32 mouse cellular contexts compared by ENCODE assay signal in the genomic region with DNA sequence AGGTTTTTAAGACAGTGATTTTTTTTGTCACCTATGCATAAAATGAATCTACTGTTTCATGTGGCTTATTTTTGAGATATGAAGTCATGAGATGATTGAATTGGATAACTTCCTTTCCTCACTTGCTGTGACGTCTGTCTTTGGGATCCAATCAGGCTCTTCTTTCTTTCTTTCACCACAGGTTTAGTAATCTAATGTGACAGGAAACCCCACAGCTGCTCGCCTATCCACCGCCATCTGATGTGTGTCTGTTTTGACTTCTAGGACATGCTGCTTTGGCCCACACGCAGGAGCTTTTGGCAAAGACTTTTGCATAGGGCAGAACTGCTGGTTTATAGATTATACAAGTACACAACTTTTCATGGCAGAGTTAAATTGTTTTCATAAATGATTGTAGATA. TPM values are rescaled to one million over a fixed set of nuclear protein-coding genes. Genes with fewer than 3 reads are reported as not detected.
DNase-seq lines count a peak whose midpoint lies in the region; ATAC-seq lines count a peak whose summit lies in the region.
"Had no signal": no experiment of that assay in that cellular context is flagged by ENCODE, and none has a peak within 500 bp of the region (broad histone marks: within the 10 kb centered on the region; RNA-seq: fewer than 3 reads in every experiment).

No protein-coding gene starts in this region.

- ATAC-seq in lung, embryonic 15.5 days (ENCODE audit: borderline replicate concordance, extremely low read depth, low FRiP score, low TSS enrichment), result peak; percentile 46; the same call in 1 of the 2 replicates
- ATAC-seq: hindbrain, postnatal 0 days; intestine, postnatal 0 days; midbrain, embryonic 13.5 days; Patski had no signal

- H3K27ac ChIP-seq in lung, embryonic 15.5 days, result no peak overlapping the region
- H3K27ac ChIP-seq: heart, embryonic 10.5 days; heart, embryonic 15.5 days; hindbrain, embryonic 12.5 days; hindbrain, postnatal 0 days; limb, embryonic 10.5 days; limb, embryonic 15.5 days; liver, embryonic 13.5 days; midbrain, embryonic 13.5 days; neural tube, embryonic 15.5 days had no signal

- 40% methylated on average over 4 of the region's 4 CpGs for WGBS in lung, embryonic 15.5 days

- no peaks in the 10 kb centered on the region for H3K9me3 ChIP-seq in lung, embryonic 15.5 days
- H3K9me3 ChIP-seq: heart, embryonic 10.5 days; heart, embryonic 15.5 days; hindbrain, embryonic 12.5 days; limb, embryonic 10.5 days; limb, embryonic 15.5 days; liver, embryonic 13.5 days; midbrain, embryonic 13.5 days; neural tube, embryonic 15.5 days had no signal

- no peak overlapping the region for H3K9ac ChIP-seq in lung, embryonic 15.5 days
- H3K9ac ChIP-seq: heart, embryonic 15.5 days; hindbrain, embryonic 12.5 days; limb, embryonic 15.5 days; liver, embryonic 13.5 days; midbrain, embryonic 13.5 days; neural tube, embryonic 15.5 days had no signal

- H3K4me3 ChIP-seq in lung, embryonic 15.5 days, result no peak overlapping the region
- H3K4me3 ChIP-seq: erythroblast, embryonic 14.5 days; heart, embryonic 10.5 days; heart, embryonic 15.5 days; hindbrain, embryonic 12.5 days; limb, embryonic 10.5 days; limb, embryonic 15.5 days; liver, embryonic 13.5 days; midbrain, embryonic 13.5 days; neural tube, embryonic 15.5 days had no signal

- H3K4me2 ChIP-seq in lung, embryonic 15.5 days, result no peak overlapping the region
- H3K4me2 ChIP-seq: heart, embryonic 15.5 days; hindbrain, embryonic 12.5 days; limb, embryonic 15.5 days; liver, embryonic 13.5 days; midbrain, embryonic 13.5 days; neural tube, embryonic 15.5 days had no signal

- H3K4me1 ChIP-seq in lung, embryonic 15.5 days, result no peaks in the 10 kb centered on the region; the same call in 1 of the 2 replicates
- H3K4me1 ChIP-seq: heart, embryonic 15.5 days; hindbrain, embryonic 12.5 days; limb, embryonic 10.5 days; limb, embryonic 15.5 days; liver, embryonic 13.5 days; midbrain, embryonic 13.5 days; neural tube, embryonic 15.5 days had no signal

- H3K36me3 ChIP-seq in lung, embryonic 15.5 days, result no peaks in the 10 kb centered on the region
- H3K36me3 ChIP-seq: heart, embryonic 10.5 days; heart, embryonic 15.5 days; hindbrain, embryonic 12.5 days; limb, embryonic 10.5 days; limb, embryonic 15.5 days; liver, embryonic 13.5 days; midbrain, embryonic 13.5 days; neural tube, embryonic 15.5 days had no signal

- no peak for DNase-seq in lung, postnatal 25 days (ENCODE audit: low spot score)
- peak; percentile 10 for DNase-seq in 416B (ENCODE audit: low read depth)
- peak; percentile 41 for DNase-seq in CD4-positive, CD25-positive, alpha-beta regulatory T cell, adult 2 months (ENCODE audit: low read depth, low spot score)
- DNase-seq in induced T-regulatory cell, adult 2 months (ENCODE audit: low read depth), result peak; percentile 41
- DNase-seq in adrenal gland, postnatal 36 days, result no peak
- DNase-seq in urinary bladder, postnatal 4 days (ENCODE audit: low spot score in 2 of 2), result no peak
- DNase-seq: adrenal gland, postnatal 25 days; B cell, adult 2 months; cerebellum, adult 2 months; cerebellum, postnatal 14 days; gastrocnemius, postnatal 10 days; heart, postnatal 36 days; kidney, adult 9 months; kidney, postnatal 10 days; layer of hippocampus, postnatal 36 days; liver, embryonic 13.5 days; spleen, adult 18-20 months; thymus, adult 2 months had no signal

- H3K27me3 ChIP-seq in lung, embryonic 15.5 days, result no peaks in the 10 kb centered on the region
- H3K27me3 ChIP-seq: heart, embryonic 15.5 days; hindbrain, embryonic 12.5 days; limb, embryonic 15.5 days; liver, embryonic 13.5 days; midbrain, embryonic 13.5 days; neural tube, embryonic 15.5 days had no signal

RNA-seq across cellular contexts. Expression of a gene that starts 30.4 kb away (rescaled TPM):
- polyA plus RNA-seq in lung, embryonic 15.5 days (2015; fragmentation: Nextera tagmentation; extraction: Ambion mirVana), result 0.28 and 0.30 TPM in 2 replicates
- total RNA-seq in adrenal gland, postnatal 36 days (2021), result not detected
- total RNA-seq: adrenal gland, postnatal 25 days; gastrocnemius, postnatal 10 days; heart, postnatal 36 days; layer of hippocampus, postnatal 36 days; MEL had no signal
- polyA plus RNA-seq: embryonic facial prominence, embryonic 14.5 days; erythroblast, embryonic 14.5 days; heart, embryonic 15.5 days; intestine, postnatal 0 days; liver, embryonic 13.5 days; neural tube, embryonic 15.5 days; Patski had no signal

Comparison
In these comparisons a context has a peak if more than half of its experiments do, and no peak if none do; other contexts are left out.
1. DNase-seq: peak in 416B (single experiment), CD4-positive, CD25-positive, alpha-beta regulatory T cell, adult 2 months (single experiment) and induced T-regulatory cell, adult 2 months (single experiment); none in lung, postnatal 25 days (single experiment), adrenal gland, postnatal 36 days (0 of 2) and urinary bladder, postnatal 4 days (0 of 2).